Comparison of ENCODE assay signal across 16 mouse cellular contexts in genomic region chr11:118558193-118558592, GRCm38 (mm10).
"Had no signal": no experiment of that assay in that cellular context is flagged by ENCODE, and none has a peak within 500 bp of the region (broad histone marks: within the 10 kb centered on the region; RNA-seq: fewer than 3 reads in every experiment).

No protein-coding gene starts in this region.

- H3K27me3 ChIP-seq: lung, embryonic 15.5 days; neural tube, embryonic 12.5 days had no signal

- H3K4me2 ChIP-seq: intestine, embryonic 15.5 days; limb, embryonic 12.5 days; liver, embryonic 13.5 days; lung, embryonic 15.5 days; midbrain, embryonic 12.5 days; neural tube, embryonic 12.5 days; stomach, embryonic 15.5 days had no signal

- H3K4me1 ChIP-seq: intestine, embryonic 15.5 days; limb, embryonic 12.5 days; liver, embryonic 13.5 days; lung, embryonic 15.5 days; megakaryocyte, embryonic 14.5 days had no signal

- ATAC-seq: intestine, embryonic 15.5 days; liver, postnatal 0 days had no signal

- H3K4me3 ChIP-seq: intestine, embryonic 15.5 days; limb, embryonic 12.5 days; liver, embryonic 13.5 days; lung, embryonic 15.5 days; megakaryocyte, embryonic 14.5 days; midbrain, embryonic 12.5 days; neural tube, embryonic 12.5 days; stomach, embryonic 15.5 days had no signal

- DNase-seq: kidney, adult 18-20 months; kidney, postnatal 10 days; kidney, postnatal 4 days; liver; liver, embryonic 13.5 days; liver, postnatal 0 days; lung, postnatal 14 days; right cerebral cortex, postnatal 14 days had no signal

- H3K9me3 ChIP-seq: intestine, embryonic 15.5 days; limb, embryonic 12.5 days; liver, embryonic 13.5 days; lung, embryonic 15.5 days; megakaryocyte, embryonic 14.5 days; midbrain, embryonic 12.5 days; neural tube, embryonic 12.5 days; stomach, embryonic 15.5 days had no signal

- H3K27ac ChIP-seq: intestine, embryonic 15.5 days; limb, embryonic 12.5 days; liver, embryonic 13.5 days; lung, embryonic 15.5 days; macrophage; midbrain, embryonic 12.5 days; neural tube, embryonic 12.5 days; stomach, embryonic 15.5 days had no signal

- H3K9ac ChIP-seq: intestine, embryonic 15.5 days; limb, embryonic 12.5 days; liver, embryonic 13.5 days; liver, postnatal 0 days; lung, embryonic 15.5 days; midbrain, embryonic 12.5 days; neural tube, embryonic 12.5 days; stomach, embryonic 15.5 days had no signal

- H3K36me3 ChIP-seq: intestine, embryonic 15.5 days; limb, embryonic 12.5 days; liver, embryonic 13.5 days; lung, embryonic 15.5 days; midbrain, embryonic 12.5 days; neural tube, embryonic 12.5 days; stomach, embryonic 15.5 days had no signal
